In the genomic region with DNA sequence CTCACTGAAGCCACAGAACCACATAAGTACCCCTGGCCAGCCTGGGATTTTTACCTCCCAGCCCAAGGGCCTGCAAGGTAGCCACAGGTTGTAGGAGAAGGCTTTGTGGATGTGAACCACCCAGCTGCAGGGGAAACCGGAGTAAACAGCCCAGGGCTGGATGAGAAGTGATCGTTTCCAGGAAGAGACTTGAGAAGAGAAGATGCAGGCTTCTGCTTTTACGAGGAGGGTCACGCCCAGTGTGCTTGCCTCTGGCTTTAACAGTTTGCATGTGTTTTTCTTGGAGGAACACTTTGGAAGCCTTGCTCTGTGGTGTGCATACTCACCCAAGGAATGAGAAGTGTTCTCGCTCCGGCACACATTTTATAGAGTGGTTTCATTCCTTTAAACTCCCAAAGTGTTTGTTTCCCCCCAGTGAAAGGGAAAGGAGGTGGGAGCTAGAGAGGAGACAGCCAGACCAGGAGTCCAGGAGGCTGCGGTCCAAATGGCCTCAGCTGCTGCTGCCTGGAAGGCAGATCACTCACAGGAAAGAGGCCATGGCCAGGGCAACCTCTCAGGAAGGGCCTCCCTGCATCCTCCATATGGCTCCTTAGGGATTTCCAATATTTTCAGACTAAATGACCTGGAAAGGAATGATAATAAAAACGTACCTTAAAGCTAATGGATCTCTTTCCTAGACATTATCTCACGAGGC, we compare ENCODE assay signal across 11 mouse cellular contexts.
A peak's percentile ranks its signal among the peaks of the same experiment; 100 is the strongest.
DNase-seq lines count a peak whose midpoint lies in the region; ATAC-seq lines count a peak whose summit lies in the region.
"Had no signal": no experiment of that assay in that cellular context is flagged by ENCODE, and none has a peak within 500 bp of the region (broad histone marks: within the 10 kb centered on the region; RNA-seq: fewer than 3 reads in every experiment).

No protein-coding gene starts in this region.

- H3K27me3 ChIP-seq in midbrain, embryonic 11.5 days (ENCODE audit: control insufficient read depth, insufficient read depth, low read length) = no peaks in the 10 kb centered on the region
- H3K27me3 ChIP-seq in midbrain, embryonic 10.5 days (ENCODE audit: low read depth, poor library complexity, severe bottlenecking) = no peaks in the 10 kb centered on the region
- H3K27me3 ChIP-seq in embryonic facial prominence, embryonic 14.5 days (replicated peaks; ENCODE audit: control insufficient read depth, insufficient read depth, low read length) = no peaks in the 10 kb centered on the region
- no peaks in the 10 kb centered on the region for H3K27me3 ChIP-seq in intestine, embryonic 16.5 days (replicated peaks; ENCODE audit: control insufficient read depth, insufficient read depth, low read length)
- H3K27me3 ChIP-seq: forebrain, embryonic 15.5 days had no signal

- no peak overlapping the region for H3K4me3 ChIP-seq in midbrain, embryonic 11.5 days (ENCODE audit: low read depth, low read length)
- H3K4me3 ChIP-seq in midbrain, embryonic 10.5 days = no peak overlapping the region
- H3K4me3 ChIP-seq in embryonic facial prominence, embryonic 14.5 days (ENCODE audit: low read depth, low read length) = no peak overlapping the region
- no peak overlapping the region for H3K4me3 ChIP-seq in intestine, embryonic 16.5 days (ENCODE audit: low read length)
- H3K4me3 ChIP-seq: forebrain, embryonic 15.5 days had no signal

- peak; percentile 59 for DNase-seq in midbrain, embryonic 11.5 days (ENCODE audit: low spot score, missing footprints)
- DNase-seq in midbrain, embryonic 10.5 days (ENCODE audit: low spot score) = no peak
- peak; percentile 83 for DNase-seq in embryonic facial prominence, embryonic 14.5 days (ENCODE audit: low spot score)
- DNase-seq in yolk sac, embryonic 10.5 days (ENCODE audit: low spot score) = peak; percentile 38
- DNase-seq in left cerebral cortex, postnatal 14 days (ENCODE audit: low spot score in 2 of 2) = no peak
- no peak for DNase-seq in adrenal gland, postnatal 10 days
- DNase-seq in layer of hippocampus, postnatal 25 days (ENCODE audit: extremely low spot score in 1 of 2, low spot score in 1 of 2) = no peak
- DNase-seq: lung, postnatal 14 days had no signal

- no peaks in the 10 kb centered on the region for H3K4me1 ChIP-seq in midbrain, embryonic 11.5 days (ENCODE audit: control insufficient read depth, insufficient read depth, low read length)
- no peaks in the 10 kb centered on the region for H3K4me1 ChIP-seq in midbrain, embryonic 10.5 days
- peaks cover 19% of the 10 kb centered on the region for H3K4me1 ChIP-seq in embryonic facial prominence, embryonic 14.5 days (ENCODE audit: control insufficient read depth, insufficient read depth, low read length)
- H3K4me1 ChIP-seq in intestine, embryonic 16.5 days (ENCODE audit: control insufficient read depth, insufficient read depth, low read length) = peaks cover 8% of the 10 kb centered on the region
- H3K4me1 ChIP-seq: forebrain, embryonic 15.5 days had no signal

- H3K36me3 ChIP-seq in midbrain, embryonic 11.5 days (ENCODE audit: control insufficient read depth, insufficient read depth, low read length) = no peaks in the 10 kb centered on the region
- no peaks in the 10 kb centered on the region for H3K36me3 ChIP-seq in midbrain, embryonic 10.5 days
- no peaks in the 10 kb centered on the region for H3K36me3 ChIP-seq in embryonic facial prominence, embryonic 14.5 days (ENCODE audit: control insufficient read depth, insufficient read depth, low read length)
- H3K36me3 ChIP-seq in intestine, embryonic 16.5 days (ENCODE audit: control insufficient read depth, insufficient read depth, low read length) = no peaks in the 10 kb centered on the region
- H3K36me3 ChIP-seq: forebrain, embryonic 15.5 days had no signal

- H3K9me3 ChIP-seq in midbrain, embryonic 11.5 days (ENCODE audit: control insufficient read depth, low read length) = no peaks in the 10 kb centered on the region
- no peaks in the 10 kb centered on the region for H3K9me3 ChIP-seq in midbrain, embryonic 10.5 days (replicated peaks)
- no peaks in the 10 kb centered on the region for H3K9me3 ChIP-seq in embryonic facial prominence, embryonic 14.5 days (ENCODE audit: control insufficient read depth, low read length)
- no peaks in the 10 kb centered on the region for H3K9me3 ChIP-seq in intestine, embryonic 16.5 days (ENCODE audit: control insufficient read depth, low read length)
- H3K9me3 ChIP-seq: forebrain, embryonic 15.5 days had no signal

- no peak overlapping the region for H3K27ac ChIP-seq in midbrain, embryonic 11.5 days (ENCODE audit: low read depth, low read length)
- H3K27ac ChIP-seq in midbrain, embryonic 10.5 days (replicated peaks) = no peak overlapping the region
- H3K27ac ChIP-seq in embryonic facial prominence, embryonic 14.5 days (replicated peaks; ENCODE audit: low read depth, low read length) = peak overlapping the region; percentile 75
- H3K27ac ChIP-seq in intestine, embryonic 16.5 days (ENCODE audit: low read length) = peak overlapping the region; percentile 29; the same call in 1 of the 2 replicates
- H3K27ac ChIP-seq: forebrain, embryonic 15.5 days had no signal

- ATAC-seq in midbrain, embryonic 11.5 days (ENCODE audit: low FRiP score) = no peak
- ATAC-seq in embryonic facial prominence, embryonic 14.5 days (ENCODE audit: low read depth) = peak; percentile 77
- peak; percentile 46 for ATAC-seq in intestine, embryonic 16.5 days
- ATAC-seq: forebrain, embryonic 15.5 days; inflammation-experienced regulatory T-cells, adult 6 months had no signal

- H3K4me2 ChIP-seq in midbrain, embryonic 11.5 days = no peak overlapping the region
- H3K4me2 ChIP-seq in embryonic facial prominence, embryonic 14.5 days (ENCODE audit: low read depth, low read length) = peak overlapping the region; percentile 23; the same call in 1 of the 2 replicates
- no peak overlapping the region for H3K4me2 ChIP-seq in intestine, embryonic 16.5 days (ENCODE audit: low read depth, low read length)
- H3K4me2 ChIP-seq: forebrain, embryonic 15.5 days had no signal

- WGBS in midbrain, embryonic 11.5 days = 85% methylated on average over 9 of the region's 9 CpGs
- 81% methylated on average over 9 of the region's 9 CpGs for WGBS in midbrain, embryonic 10.5 days
- WGBS in embryonic facial prominence, embryonic 14.5 days = 20% methylated on average over 9 of the region's 9 CpGs
- WGBS in intestine, embryonic 16.5 days = 28% methylated on average over 9 of the region's 9 CpGs

- H3K9ac ChIP-seq in midbrain, embryonic 11.5 days (ENCODE audit: low read length) = no peak overlapping the region
- H3K9ac ChIP-seq in embryonic facial prominence, embryonic 14.5 days (ENCODE audit: low read depth, low read length) = no peak overlapping the region
- no peak overlapping the region for H3K9ac ChIP-seq in intestine, embryonic 16.5 days (ENCODE audit: low read depth, low read length)
- H3K9ac ChIP-seq: forebrain, embryonic 15.5 days had no signal

- intact Hi-C loops in left cerebral cortex, postnatal 14 days (cut with DNase I) = no loop called here

Comparison
In these comparisons a context has a peak if more than half of its experiments do, and no peak if none do; other contexts are left out.
1. DNase-seq: peak in midbrain, embryonic 11.5 days (single experiment), embryonic facial prominence, embryonic 14.5 days (single experiment) and yolk sac, embryonic 10.5 days (single experiment); none in midbrain, embryonic 10.5 days (single experiment), left cerebral cortex, postnatal 14 days (0 of 2), adrenal gland, postnatal 10 days (single experiment) and layer of hippocampus, postnatal 25 days (0 of 2).
2. H3K27ac ChIP-seq: peak in embryonic facial prominence, embryonic 14.5 days (single experiment) and intestine, embryonic 16.5 days (single experiment); none in midbrain, embryonic 11.5 days (single experiment) and midbrain, embryonic 10.5 days (single experiment).